Mouse (Mus musculus) spleen, adult 2 months (tissue): Measurements from ENCODE around the gene Neu4. TPM values are rescaled to one million over a fixed set of nuclear protein-coding genes. Genes with fewer than 3 reads are reported as not detected.
"Not testable (repeated sequence)": the region's sequence is repeated elsewhere in the genome, so short reads cannot be mapped to it uniquely, and the experiment has no call there.

ENCODE experiments used
- DNase-seq, 2 experiments: peaks; one replicate each; pipeline versions ENCODE4 v3.0.0 to v3.0.0-alpha.2; 2012 to 2021; ENCODE audit warnings: low spot score in 2 of 2, low read depth in 1 of 2
- H3K27ac ChIP-seq: fragments of 200-500 bp; 2 replicates; pipeline ENCODE4 v1.5.1; 2012; ENCODE audit warnings: low read length, inconsistent platforms; ENCODE audit not compliant: insufficient read depth
- H3K27me3 ChIP-seq: fragments of 200-500 bp; 2 replicates; pipeline ENCODE4 v1.6.1; 2012; ENCODE audit warnings: mild to moderate bottlenecking, moderate library complexity, low read length, inconsistent platforms; ENCODE audit not compliant: control insufficient read depth, insufficient read depth
- H3K36me3 ChIP-seq: fragments of 200-500 bp; 2 replicates; pipeline ENCODE4 v1.6.1; 2012; ENCODE audit warnings: mild to moderate bottlenecking, low read length, inconsistent platforms; ENCODE audit not compliant: control insufficient read depth, insufficient read depth
- H3K4me1 ChIP-seq: fragments of 200-500 bp; 2 replicates; pipeline ENCODE4 v1.6.1; 2011; ENCODE audit warnings: inconsistent platforms; ENCODE audit not compliant: control insufficient read depth, insufficient read depth, insufficient read length
- H3K4me3 ChIP-seq: fragments of 200-500 bp; 2 replicates; pipeline ENCODE4 v1.5.1; 2011; ENCODE audit warnings: mild to moderate bottlenecking, inconsistent platforms; ENCODE audit not compliant: insufficient read depth, insufficient read length; ENCODE audit errors: extremely low read depth
- CTCF ChIP-seq: fragments of 200-500 bp; IDR thresholded peaks from 2 replicates; pipeline ENCODE4 v1.5.1; 2011; ENCODE audit warnings: mild to moderate bottlenecking, inconsistent platforms; ENCODE audit not compliant: insufficient read depth, insufficient read length, insufficient replicate concordance; ENCODE audit errors: extremely low read depth
- POLR2A ChIP-seq: fragments of 200-500 bp; IDR thresholded peaks from 2 replicates; pipeline ENCODE4 v1.6.1; 2011; ENCODE audit warnings: low read depth, low read length, inconsistent platforms
- WGBS: fragments of 180-500 bp; shearing (Covaris S2); methylation state at CpG from one replicate; pipeline ENCODE4 v1.1.7; 2018; 5-methylcytosine and 5-hydroxymethylcytosine counted together
- polyA plus RNA-seq: library from polyadenylated mRNA; depleted of rRNA; stranded (reverse); fragments of >200 nt; gene quantifications from 2 replicates; pipeline ENCODE4 v1.2.3, GENCODE M21; 2012; rRNA removed

The Neu4 gene
- polyA plus RNA-seq, 1 experiment, result not detected

DNA sequence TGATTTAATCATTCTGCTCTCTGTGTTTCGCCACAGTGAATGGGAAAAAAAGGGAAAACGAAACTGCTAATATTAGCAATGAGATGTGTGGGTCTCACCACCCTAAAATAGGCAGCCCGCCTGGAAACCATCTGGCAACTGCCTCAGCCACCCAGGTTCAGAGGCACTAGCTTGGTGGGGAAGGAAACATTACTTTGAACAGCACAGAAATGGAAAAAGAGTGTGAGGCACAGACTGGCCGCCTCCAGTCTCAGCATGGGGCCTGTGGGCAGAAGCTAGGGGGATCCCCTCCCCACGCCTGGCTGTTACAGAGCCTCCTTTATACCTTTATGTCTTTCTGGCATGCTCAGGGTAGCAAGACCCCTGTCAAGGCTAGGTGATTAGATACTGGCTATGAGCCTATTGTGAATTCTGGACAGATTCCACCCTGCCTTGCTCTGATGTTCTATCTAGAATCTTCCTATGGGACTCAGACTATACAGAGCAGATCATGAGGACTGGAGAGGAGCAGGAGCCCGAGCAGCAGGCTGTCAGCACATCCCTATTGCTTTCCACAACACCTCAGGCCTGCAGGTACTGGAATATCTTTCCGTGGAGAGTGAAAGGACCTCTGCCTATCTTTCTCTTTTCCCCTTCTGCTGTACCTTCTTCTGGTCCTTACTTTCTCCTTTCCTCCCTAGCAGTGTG, 33.4 kb downstream of the Neu4 start:
- no peaks in the 10 kb centered on the region for H3K36me3 ChIP-seq
- peaks cover 4% of the 10 kb centered on the region; the same call in 1 of the 2 replicates for H3K4me1 ChIP-seq
- no peaks in the 10 kb centered on the region for H3K27me3 ChIP-seq
- no peak overlapping the region for H3K4me3 ChIP-seq
- DNase-seq, result no peak
- no peak overlapping the region for H3K27ac ChIP-seq
- no peak for TF ChIP-seq CTCF
- no peak for TF ChIP-seq POLR2A
- 38% methylated on average over 7 of the region's 7 CpGs for WGBS

DNA sequence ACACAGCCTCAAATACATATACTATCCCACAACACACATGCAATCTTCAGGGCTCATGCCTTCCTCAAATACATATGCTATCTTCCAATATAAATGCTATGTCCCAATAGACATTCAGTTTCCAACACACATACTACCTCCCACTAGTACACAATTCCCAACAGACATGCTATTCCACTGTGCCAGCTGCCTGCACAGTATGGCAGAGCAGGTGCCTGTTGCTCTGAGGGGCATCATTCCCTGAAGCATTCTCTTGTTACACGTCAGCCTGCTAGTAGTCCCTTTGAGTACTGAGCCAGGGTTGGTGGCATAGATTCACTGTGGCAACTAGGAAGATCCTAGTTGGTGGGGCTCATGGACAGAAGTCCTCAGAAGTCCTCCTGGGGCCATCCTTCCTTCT, 34.2 kb downstream of the Neu4 start:
- no peak for DNase-seq
- no peak for TF ChIP-seq CTCF
- TF ChIP-seq POLR2A, result no peak
- Histone ChIP-seq H3K4me3 (no peak overlapping the region), H3K4me1 (peaks cover 4% of the 10 kb centered on the region; the same call in 1 of the 2 replicates), H3K36me3 (no peaks in the 10 kb centered on the region), H3K27me3 (no peaks in the 10 kb centered on the region), H3K27ac (no peak overlapping the region)
- WGBS, result 76% methylated on average over 1 of the region's 1 CpGs

DNA sequence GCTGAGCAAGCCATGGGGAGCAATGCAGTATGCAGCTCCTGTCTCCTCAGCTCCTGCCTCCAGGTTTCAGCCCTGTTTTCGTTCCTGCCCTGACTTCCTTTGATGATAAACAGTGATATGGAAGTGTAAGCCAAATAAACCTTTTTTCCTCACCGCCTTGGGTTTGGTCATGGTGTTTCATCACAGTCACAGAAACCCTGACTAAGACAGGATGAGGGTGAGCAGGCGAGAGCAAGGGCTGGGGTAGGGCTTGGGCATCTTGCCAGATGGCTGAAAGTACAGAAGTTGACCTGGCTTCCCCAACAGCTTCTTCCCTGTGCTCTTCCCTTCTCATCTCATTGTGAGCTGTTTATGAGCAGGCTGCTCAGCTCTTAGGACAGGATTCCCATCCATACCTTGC, 35.7 kb downstream of the Neu4 start:
- Histone ChIP-seq H3K36me3 (no peaks in the 10 kb centered on the region), H3K27ac (no peak overlapping the region), H3K4me3 (no peak overlapping the region), H3K27me3 (no peaks in the 10 kb centered on the region), H3K4me1 (peaks cover 4% of the 10 kb centered on the region; the same call in 1 of the 2 replicates)
- TF ChIP-seq POLR2A (no peak), CTCF (no peak)
- DNase-seq, result no peak
- 35% methylated on average over 3 of the region's 3 CpGs for WGBS

GRCm38 (mm10) chr1:94057401-94057800, 37.1 kb downstream of the Neu4 start:
- no peak overlapping the region for H3K27ac ChIP-seq
- no peak for DNase-seq

DNA sequence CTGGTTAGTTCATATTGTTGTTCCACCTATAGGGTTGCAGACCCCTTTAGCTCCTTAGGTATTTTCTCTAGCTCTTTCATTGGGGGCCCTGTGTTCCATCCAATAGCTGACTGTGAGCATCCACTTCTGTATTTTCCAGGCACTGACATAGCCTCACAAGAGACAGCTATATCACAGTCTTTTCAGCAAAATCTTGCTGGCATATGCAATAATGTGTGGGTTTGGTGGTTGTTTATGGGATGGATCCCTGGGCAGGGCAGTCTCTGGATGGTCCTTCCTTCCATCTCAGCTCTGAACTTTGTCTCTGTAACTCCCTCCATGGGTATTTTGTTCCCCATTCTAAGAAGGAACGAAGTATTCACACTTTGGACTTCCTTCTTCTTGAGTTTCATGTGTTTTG, 38.0 kb downstream of the Neu4 start:
- 16% methylated on average over 1 of the region's 1 CpGs for WGBS
- not testable (repeated sequence) for DNase-seq, H3K4me1 ChIP-seq, H3K4me3 ChIP-seq, H3K27ac ChIP-seq, H3K36me3 ChIP-seq, H3K27me3 ChIP-seq

More at GRCm38 (mm10) chr1:94057401-94057800, 37.1 kb downstream of the Neu4 start:
- WGBS, result 93% methylated on average over 2 of the region's 2 CpGs
- no peak overlapping the region for H3K4me3 ChIP-seq
- peaks cover 4% of the 10 kb centered on the region; the same call in 1 of the 2 replicates for H3K4me1 ChIP-seq
- no peaks in the 10 kb centered on the region for H3K27me3 ChIP-seq
- no peak for TF ChIP-seq CTCF
- no peak for TF ChIP-seq POLR2A
- H3K36me3 ChIP-seq, result no peaks in the 10 kb centered on the region

GRCm38 (mm10) chr1:94074756-94075155, 54.5 kb downstream of the Neu4 start:
- Histone ChIP-seq H3K4me3 (no peak overlapping the region), H3K4me1 (no peaks in the 10 kb centered on the region), H3K27ac (no peak overlapping the region), H3K27me3 (no peaks in the 10 kb centered on the region), H3K36me3 (no peaks in the 10 kb centered on the region)
- no peak for TF ChIP-seq POLR2A
- no peak for TF ChIP-seq CTCF
- DNase-seq, result no peak
- 19% methylated on average over 6 of the region's 6 CpGs for WGBS

DNA sequence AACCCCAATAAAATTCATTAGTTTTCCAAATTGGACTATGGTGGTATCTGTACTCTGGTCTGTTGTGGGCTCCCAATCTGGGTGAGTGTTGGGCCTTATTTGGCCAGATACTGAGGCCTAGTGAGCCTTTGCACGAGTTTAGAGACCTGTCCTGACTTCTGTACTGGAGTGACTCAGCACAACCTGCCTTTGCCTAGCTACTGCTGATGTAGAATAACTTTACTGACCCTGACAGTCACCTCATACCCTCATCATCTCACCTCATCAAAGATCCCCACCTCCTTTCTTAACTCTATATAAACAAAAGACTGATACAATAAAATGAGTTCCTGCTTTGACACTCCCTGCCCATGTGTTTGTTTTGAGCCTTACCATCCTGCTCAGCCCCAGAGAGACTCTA, 56.5 kb downstream of the Neu4 start:
- Histone ChIP-seq H3K36me3 (no peaks in the 10 kb centered on the region), H3K27me3 (no peaks in the 10 kb centered on the region), H3K27ac (no peak overlapping the region), H3K4me3 (no peak overlapping the region), H3K4me1 (no peaks in the 10 kb centered on the region)
- TF ChIP-seq POLR2A (no peak), CTCF (no peak)
- WGBS, result 11% methylated on average over 1 of the region's 1 CpGs
- DNase-seq, result no peak

Other genes with a start within 250 kb of the Neu4 start
- gene Dtymk, start 218.5 kb upstream of the Neu4 start, polyA plus RNA-seq, result 43.7 and 44.0 TPM in 2 replicates
- gene Ing5, start 216.5 kb upstream of the Neu4 start, polyA plus RNA-seq, result 7.1 and 7.6 TPM in 2 replicates
- 17.0 and 20.3 TPM in 2 replicates for gene D2hgdh, start 195.5 kb upstream of the Neu4 start, polyA plus RNA-seq
- gene Gal3st2, start 159.1 kb upstream of the Neu4 start, polyA plus RNA-seq, result 0.94 and 3.8 TPM in 2 replicates
- gene Gal3st2b, start 102.1 kb upstream of the Neu4 start, polyA plus RNA-seq, result 3.5 and 3.7 TPM in 2 replicates
- gene Gal3st2c, start 29.9 kb upstream of the Neu4 start, polyA plus RNA-seq, result 0.04 and 0.05 TPM in 2 replicates
- 2.4 and 3.4 TPM in 2 replicates for gene Pdcd1, start 32.1 kb downstream of the Neu4 start, polyA plus RNA-seq